Mouse (Mus musculus) intestine, postnatal 0 days (tissue): ENCODE data around the gene Samd1. TPM values are rescaled to one million over a fixed set of nuclear protein-coding genes. Genes with fewer than 3 reads are reported as not detected.

Experiments used
- ATAC-seq: fragments of 200-750 bp; cut with Nextera tagmentation; 2 replicates; pipeline ENCODE4 v1.8.0; 2017; ENCODE audit warnings: mild to moderate bottlenecking, moderate TSS enrichment, moderate library complexity
- H3K27ac ChIP-seq: fragments of 300-500 bp; sonication (generic); 2 replicates; pipeline ENCODE4 v1.5.1; 2014; ENCODE audit warnings: mild to moderate bottlenecking, low read depth, low read length, moderate library complexity
- H3K27me3 ChIP-seq: fragments of 300-500 bp; sonication (generic); replicated peaks from 2 replicates; pipeline ENCODE4 v1.6.1; 2014; ENCODE audit warnings: low read length, mixed read lengths; ENCODE audit not compliant: control insufficient read depth, insufficient read depth
- H3K36me3 ChIP-seq: fragments of 300-500 bp; sonication (generic); 2 replicates; pipeline ENCODE4 v1.6.1; 2014; ENCODE audit warnings: mild to moderate bottlenecking, moderate library complexity; ENCODE audit not compliant: control insufficient read depth, insufficient read depth
- H3K4me1 ChIP-seq: fragments of 300-500 bp; sonication (generic); replicated peaks from 2 replicates; pipeline ENCODE4 v1.6.1; 2014; ENCODE audit warnings: antibody characterized with exemption, low read length, mixed read lengths; ENCODE audit not compliant: control insufficient read depth, insufficient read depth
- H3K4me2 ChIP-seq: fragments of 300-500 bp; sonication (generic); replicated peaks from 2 replicates; pipeline ENCODE4 v1.6.1; 2014; ENCODE audit warnings: low read depth, mild to moderate bottlenecking, moderate library complexity
- H3K4me3 ChIP-seq: fragments of 300-500 bp; sonication (generic); 2 replicates; pipeline ENCODE4 v1.5.1; 2014; ENCODE audit warnings: low read depth, low read length
- H3K9ac ChIP-seq: fragments of 300-500 bp; sonication (generic); 2 replicates; pipeline ENCODE4 v1.6.1; 2014; ENCODE audit warnings: mild to moderate bottlenecking, low read depth, low read length
- H3K9me3 ChIP-seq: fragments of 300-500 bp; sonication (generic); 2 replicates; pipeline ENCODE4 v1.6.1; 2016; ENCODE audit warnings: mixed run types; ENCODE audit not compliant: control insufficient read depth
- CTCF ChIP-seq: sonication (generic); IDR thresholded peaks from 2 replicates; pipeline ENCODE4 v1.5.1; 2016; ENCODE audit warnings: low read depth, mild to moderate bottlenecking, control low read depth, antibody characterized with exemption, moderate library complexity
- WGBS: fragments of 180-500 bp; shearing (Covaris S2); extraction: QIAGEN DNeasy Blood & Tissue Kit; methylation state at CpG from one replicate; pipeline ENCODE4 v1.1.7; 2014; 5-methylcytosine and 5-hydroxymethylcytosine counted together
- polyA plus RNA-seq: library from polyadenylated mRNA; unstranded; fragments of >200 nt; fragmentation: Nextera tagmentation; extraction: Ambion mirVana; gene quantifications from 2 replicates; pipeline ENCODE4 v1.2.1, GENCODE M21; 2015

The Samd1 gene
- polyA plus RNA-seq, 1 experiment from 2014 or later = 4.5 TPM

- Histone ChIP-seq H3K27me3 (peaks cover 7% of the 10 kb centered on the region; the same call in 1 of the 2 replicates), H3K36me3 (no peaks in the 10 kb centered on the region), H3K4me2 (no peak overlapping the region), H3K4me1 (peaks cover 15% of the 10 kb centered on the region; the same call in 1 of the 2 replicates), H3K9ac (no peak overlapping the region), H3K4me3 (no peak overlapping the region), H3K9me3 (no peaks in the 10 kb centered on the region), H3K27ac (no peak overlapping the region)
- TF ChIP-seq CTCF = peak; percentile 81
- ATAC-seq = no peak
- WGBS = 19% methylated on average over 10 of the region's 10 CpGs
Observed at GRCm38 (mm10) chr8:84024171-84024570, 26.7 kb downstream of the Samd1 start.

GRCm38 (mm10) chr8:84025863-84026262 lies 28.4 kb downstream of the Samd1 start:
- H3K4me3 ChIP-seq = peak overlapping the region; percentile 29
- ATAC-seq = no peak
- H3K27me3 ChIP-seq = peaks cover 7% of the 10 kb centered on the region; the same call in 1 of the 2 replicates
- TF ChIP-seq CTCF = no peak
- H3K36me3 ChIP-seq = no peaks in the 10 kb centered on the region
- H3K27ac ChIP-seq = no peak overlapping the region
- no peaks in the 10 kb centered on the region for H3K9me3 ChIP-seq
- H3K4me1 ChIP-seq = peaks cover 15% of the 10 kb centered on the region; the same call in 1 of the 2 replicates
- 5% methylated on average over 41 of the region's 41 CpGs for WGBS
- peak overlapping the region; percentile 68 for H3K4me2 ChIP-seq
- no peak overlapping the region for H3K9ac ChIP-seq

GRCm38 (mm10) chr8:84027449-84027848 lies 30.0 kb downstream of the Samd1 start:
- Histone ChIP-seq H3K9ac (no peak overlapping the region), H3K4me1 (peaks cover 12% of the 10 kb centered on the region; the same call in 1 of the 2 replicates), H3K27ac (no peak overlapping the region), H3K9me3 (no peaks in the 10 kb centered on the region), H3K4me2 (no peak overlapping the region), H3K4me3 (no peak overlapping the region), H3K36me3 (no peaks in the 10 kb centered on the region), H3K27me3 (peaks cover 7% of the 10 kb centered on the region; the same call in 1 of the 2 replicates)
- TF ChIP-seq CTCF = no peak
- 21% methylated on average over 10 of the region's 10 CpGs for WGBS
- ATAC-seq = no peak

GRCm38 (mm10) chr8:84029272-84029671 lies 31.8 kb downstream of the Samd1 start:
- Histone ChIP-seq H3K4me2 (no peak overlapping the region), H3K4me3 (no peak overlapping the region), H3K27ac (no peak overlapping the region), H3K9ac (no peak overlapping the region), H3K9me3 (no peaks in the 10 kb centered on the region), H3K36me3 (no peaks in the 10 kb centered on the region), H3K27me3 (peaks cover 7% of the 10 kb centered on the region; the same call in 1 of the 2 replicates), H3K4me1 (no peaks in the 10 kb centered on the region)
- whole genome bisulfite sequencing = 84% methylated on average over 5 of the region's 5 CpGs
- TF ChIP-seq CTCF = no peak
- ATAC-seq = no peak

GRCm38 (mm10) chr8:84032777-84033176 lies 35.3 kb downstream of the Samd1 start:
- Histone ChIP-seq H3K9ac (no peak overlapping the region), H3K9me3 (no peaks in the 10 kb centered on the region), H3K27me3 (no peaks in the 10 kb centered on the region), H3K4me1 (no peaks in the 10 kb centered on the region), H3K4me3 (no peak overlapping the region), H3K27ac (no peak overlapping the region), H3K4me2 (no peak overlapping the region), H3K36me3 (no peaks in the 10 kb centered on the region)
- no peak for TF ChIP-seq CTCF
- no peak for ATAC-seq
- WGBS = 67% methylated on average over 4 of the region's 4 CpGs

GRCm38 (mm10) chr8:84038015-84038414 lies 40.5 kb downstream of the Samd1 start:
- 69% methylated on average over 5 of the region's 5 CpGs for WGBS
- no peaks in the 10 kb centered on the region for H3K36me3 ChIP-seq
- H3K4me2 ChIP-seq = no peak overlapping the region
- H3K9ac ChIP-seq = no peak overlapping the region
- H3K4me3 ChIP-seq = no peak overlapping the region
- TF ChIP-seq CTCF = no peak
- no peak for ATAC-seq
- H3K27ac ChIP-seq = no peak overlapping the region
- H3K27me3 ChIP-seq = peaks cover 6% of the 10 kb centered on the region; the same call in 1 of the 2 replicates
- H3K4me1 ChIP-seq = no peaks in the 10 kb centered on the region
- no peaks in the 10 kb centered on the region for H3K9me3 ChIP-seq

- TF ChIP-seq CTCF = peak; percentile 92
- Histone ChIP-seq H3K4me3 (no peak overlapping the region), H3K27me3 (peaks cover 16% of the 10 kb centered on the region), H3K9me3 (no peaks in the 10 kb centered on the region), H3K36me3 (no peaks in the 10 kb centered on the region), H3K4me2 (no peak overlapping the region), H3K9ac (no peak overlapping the region), H3K4me1 (no peaks in the 10 kb centered on the region), H3K27ac (no peak overlapping the region)
- 7% methylated on average over 5 of the region's 5 CpGs for WGBS
- no peak for ATAC-seq
Observed at GRCm38 (mm10) chr8:84039050-84039449, 41.6 kb downstream of the Samd1 start.
